Mouse (Mus musculus) midbrain, postnatal 0 days (tissue): ENCODE data around the gene Gprc5b. TPM values are rescaled to one million over a fixed set of nuclear protein-coding genes. Genes with fewer than 3 reads are reported as not detected.

ENCODE experiments used
- ATAC-seq: fragments of 200-750 bp; cut with Nextera tagmentation; 2 replicates; pipeline ENCODE4 v1.8.0; 2017; ENCODE audit warnings: moderate number of reproducible peaks, mild to moderate bottlenecking, moderate TSS enrichment, moderate library complexity; ENCODE audit not compliant: low FRiP score
- DNase-seq: peaks from one replicate; pipeline ENCODE4 v3.0.0-alpha.2; 2015; ENCODE audit warnings: low spot score
- H3K27ac ChIP-seq: fragments of 300-500 bp; sonication (generic); 2 replicates; pipeline ENCODE4 v1.5.1; 2014; ENCODE audit warnings: low read depth, mild to moderate bottlenecking, low read length, mixed read lengths
- H3K27me3 ChIP-seq: fragments of 300-500 bp; sonication (generic); 2 replicates; pipeline ENCODE4 v1.6.1; 2014; ENCODE audit warnings: low read length, control low read depth, mixed read lengths; ENCODE audit not compliant: insufficient read depth
- H3K36me3 ChIP-seq: fragments of 300-500 bp; sonication (generic); 2 replicates; pipeline ENCODE4 v1.6.1; 2014; ENCODE audit warnings: low read length, control low read depth, mixed read lengths; ENCODE audit not compliant: insufficient read depth
- H3K4me1 ChIP-seq: fragments of 300-500 bp; sonication (generic); 2 replicates; pipeline ENCODE4 v1.6.1; 2014; ENCODE audit warnings: mild to moderate bottlenecking, control low read depth, antibody characterized with exemption, low read length, mixed read lengths; ENCODE audit not compliant: insufficient read depth
- H3K4me2 ChIP-seq: fragments of 300-500 bp; sonication (generic); 2 replicates; pipeline ENCODE4 v1.6.1; 2014; ENCODE audit warnings: low read depth, mild to moderate bottlenecking, low read length, mixed read lengths; ENCODE audit not compliant: poor library complexity, severe bottlenecking
- H3K4me3 ChIP-seq: fragments of 300-500 bp; sonication (generic); 2 replicates; pipeline ENCODE4 v1.5.1; 2014; ENCODE audit warnings: low read depth, mild to moderate bottlenecking, low read length, moderate library complexity
- H3K9ac ChIP-seq: fragments of 300-500 bp; sonication (generic); replicated peaks from 2 replicates; pipeline ENCODE4 v1.6.1; 2014; ENCODE audit warnings: mild to moderate bottlenecking, low read length, moderate library complexity, mixed read lengths; ENCODE audit not compliant: poor library complexity, severe bottlenecking
- H3K9me3 ChIP-seq: fragments of 300-500 bp; sonication (generic); 2 replicates; pipeline ENCODE4 v1.6.1; 2016; ENCODE audit warnings: low read length, control low read depth
- CTCF ChIP-seq: IDR thresholded peaks from 2 replicates; pipeline ENCODE4 v1.5.1; 2016; ENCODE audit warnings: antibody characterized with exemption, mild to moderate bottlenecking
- WGBS: fragments of 180-500 bp; shearing (Covaris S2); extraction: QIAGEN DNeasy Blood & Tissue Kit; methylation state at CpG from one replicate; pipeline ENCODE4 v1.1.7; 2014; 5-methylcytosine and 5-hydroxymethylcytosine counted together
- polyA plus RNA-seq: library from polyadenylated mRNA; unstranded; fragments of >200 nt; fragmentation: Nextera tagmentation; extraction: Ambion mirVana; gene quantifications from 2 replicates; pipeline ENCODE4 v1.2.1, GENCODE M21; 2015
- total RNA-seq: library from RNA; depleted of rRNA; stranded (reverse); fragments of >200 nt; gene quantifications from 2 replicates; pipeline ENCODE4 v1.2.3, GENCODE M21; 2014

Gprc5b gene
- total and polyA plus RNA-seq, 2 experiments from 2014 or later = 6.6 to 30.1 TPM

DNA sequence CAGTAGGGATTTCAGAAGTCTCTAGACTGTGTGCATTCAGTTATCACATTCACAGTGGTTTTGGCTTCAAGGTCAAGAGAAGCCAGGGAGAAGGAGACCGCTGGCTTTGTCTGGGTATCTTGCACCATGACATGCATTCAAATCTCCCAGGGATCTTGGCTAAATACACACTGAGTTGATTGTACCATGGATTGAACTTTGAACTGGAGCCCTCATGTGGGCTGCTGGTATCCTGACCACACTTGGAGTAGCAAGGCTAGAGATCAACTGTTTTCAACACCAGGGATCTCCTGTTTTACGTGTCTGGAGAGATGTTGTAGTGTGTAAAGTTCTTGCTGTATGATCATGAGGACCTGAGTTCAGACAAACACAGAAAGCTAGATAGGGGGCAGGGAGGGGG is 4.8 kb upstream of the Gprc5b start:
- no peak overlapping the region for H3K9ac ChIP-seq
- H3K4me1 ChIP-seq = no peaks in the 10 kb centered on the region; the same call in 1 of the 2 replicates
- no peak for ATAC-seq
- H3K9me3 ChIP-seq = no peaks in the 10 kb centered on the region
- H3K4me2 ChIP-seq = no peak overlapping the region
- no peaks in the 10 kb centered on the region for H3K27me3 ChIP-seq
- H3K4me3 ChIP-seq = no peak overlapping the region
- 84% methylated on average over 2 of the region's 2 CpGs for WGBS
- no peaks in the 10 kb centered on the region for H3K36me3 ChIP-seq
- H3K27ac ChIP-seq = no peak overlapping the region
- no peak for TF ChIP-seq CTCF
- no peak for DNase-seq

DNA sequence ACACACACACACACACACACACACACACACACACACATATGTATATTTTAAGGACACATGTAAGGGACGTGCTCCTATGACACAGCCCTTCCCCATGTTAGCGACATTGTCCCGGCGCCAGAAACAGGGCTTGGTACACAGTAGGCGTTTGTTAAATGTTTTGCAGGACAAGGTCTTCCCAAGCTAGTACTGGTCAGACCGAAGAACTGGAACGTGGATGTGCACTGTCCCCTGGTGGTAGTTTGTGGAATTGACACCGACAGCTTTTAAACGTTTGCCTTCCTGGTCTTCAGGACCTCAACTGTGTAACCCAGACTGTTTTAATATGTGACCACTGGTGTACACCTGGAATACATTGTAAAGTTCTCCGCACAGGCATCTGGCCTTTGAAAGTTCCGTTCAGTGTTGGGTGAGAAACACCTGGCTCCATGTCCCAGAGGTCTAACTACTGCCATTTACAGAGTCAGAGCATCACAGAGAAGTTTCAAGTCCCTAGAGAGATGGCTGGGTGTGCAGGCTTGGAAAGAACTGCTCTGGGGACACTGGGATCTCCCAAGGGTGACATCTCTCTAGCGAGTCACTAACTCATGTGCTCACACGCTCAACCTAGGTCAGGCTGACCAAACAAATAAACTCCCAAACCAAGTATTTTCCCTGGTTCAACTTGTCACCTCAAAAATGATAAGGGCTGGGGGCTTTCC is 1.3 kb upstream of the Gprc5b start:
- no peaks in the 10 kb centered on the region for H3K36me3 ChIP-seq
- DNase-seq (peak; percentile 90), ATAC-seq (peak; percentile 62; the same call in 1 of the 2 replicates)
- no peak overlapping the region for H3K27ac ChIP-seq
- H3K4me2 ChIP-seq = peak overlapping the region; percentile 94
- 12% methylated on average over 13 of the region's 13 CpGs for WGBS
- peak; percentile 100 for TF ChIP-seq CTCF
- peaks cover 14% of the 10 kb centered on the region; the same call in 1 of the 2 replicates for H3K4me1 ChIP-seq
- no peaks in the 10 kb centered on the region for H3K9me3 ChIP-seq
- no peak overlapping the region for H3K4me3 ChIP-seq
- no peaks in the 10 kb centered on the region for H3K27me3 ChIP-seq
- no peak overlapping the region for H3K9ac ChIP-seq

DNA sequence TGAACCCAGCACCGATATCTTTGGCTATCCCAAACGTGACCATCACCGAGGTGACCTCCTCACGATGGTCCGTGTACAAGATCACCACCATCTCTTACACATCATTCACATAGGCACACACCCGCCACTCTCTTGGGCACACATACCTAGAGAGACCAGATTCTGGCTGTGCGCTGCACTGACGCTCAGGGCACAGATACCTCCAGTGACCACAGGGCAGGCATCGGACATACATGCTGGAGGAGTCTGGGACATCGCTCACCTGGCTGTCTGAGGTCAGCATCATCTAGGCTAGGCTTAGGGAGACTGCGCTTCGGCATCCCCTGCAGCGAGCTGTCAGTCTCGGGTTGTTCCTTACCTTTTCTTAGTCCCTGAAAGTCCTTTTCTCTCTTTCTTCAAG is 660 bp upstream of the Gprc5b start:
- ATAC-seq (peak; percentile 8; the same call in 1 of the 2 replicates), DNase-seq (no peak)
- Histone ChIP-seq H3K4me2 (peak overlapping the region; percentile 94), H3K27ac (no peak overlapping the region), H3K36me3 (no peaks in the 10 kb centered on the region), H3K9ac (no peak overlapping the region), H3K27me3 (no peaks in the 10 kb centered on the region), H3K9me3 (no peaks in the 10 kb centered on the region), H3K4me3 (peak overlapping the region; percentile 58; the same call in 1 of the 2 replicates), H3K4me1 (peaks cover 14% of the 10 kb centered on the region; the same call in 1 of the 2 replicates)
- 6% methylated on average over 14 of the region's 14 CpGs for WGBS
- no peak for TF ChIP-seq CTCF

DNA sequence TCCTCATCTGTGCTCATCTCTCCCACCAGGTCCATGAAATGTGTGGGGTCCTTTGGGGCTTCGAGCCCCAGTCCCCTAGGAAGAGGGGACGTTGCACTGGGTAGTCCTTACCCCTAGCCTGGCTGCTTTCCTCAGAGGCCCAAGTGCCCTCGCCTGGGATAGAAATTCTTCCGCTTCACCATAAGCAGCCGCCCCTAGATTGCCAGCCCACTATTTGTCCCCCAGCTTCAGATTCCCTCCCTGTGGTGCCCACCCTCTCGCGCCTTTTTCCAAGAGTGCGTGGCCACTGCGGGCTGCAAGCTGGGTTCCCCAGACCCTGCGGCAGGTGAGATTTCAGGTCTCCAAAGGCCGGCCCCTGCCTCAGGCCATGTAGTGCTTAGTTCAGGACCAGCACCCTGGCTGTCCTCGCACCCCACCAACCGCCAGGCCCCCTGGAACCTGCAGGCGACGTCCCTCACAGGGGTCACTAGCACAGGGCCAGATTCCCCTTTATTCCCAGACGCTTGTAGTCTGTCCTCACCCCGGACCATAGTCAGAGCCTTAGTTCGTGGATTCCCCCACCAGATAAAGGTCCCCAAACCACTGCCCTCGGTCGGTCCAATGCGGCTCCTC is 674 bp downstream of the Gprc5b start:
- H3K4me1 ChIP-seq = peaks cover 14% of the 10 kb centered on the region; the same call in 1 of the 2 replicates

DNA sequence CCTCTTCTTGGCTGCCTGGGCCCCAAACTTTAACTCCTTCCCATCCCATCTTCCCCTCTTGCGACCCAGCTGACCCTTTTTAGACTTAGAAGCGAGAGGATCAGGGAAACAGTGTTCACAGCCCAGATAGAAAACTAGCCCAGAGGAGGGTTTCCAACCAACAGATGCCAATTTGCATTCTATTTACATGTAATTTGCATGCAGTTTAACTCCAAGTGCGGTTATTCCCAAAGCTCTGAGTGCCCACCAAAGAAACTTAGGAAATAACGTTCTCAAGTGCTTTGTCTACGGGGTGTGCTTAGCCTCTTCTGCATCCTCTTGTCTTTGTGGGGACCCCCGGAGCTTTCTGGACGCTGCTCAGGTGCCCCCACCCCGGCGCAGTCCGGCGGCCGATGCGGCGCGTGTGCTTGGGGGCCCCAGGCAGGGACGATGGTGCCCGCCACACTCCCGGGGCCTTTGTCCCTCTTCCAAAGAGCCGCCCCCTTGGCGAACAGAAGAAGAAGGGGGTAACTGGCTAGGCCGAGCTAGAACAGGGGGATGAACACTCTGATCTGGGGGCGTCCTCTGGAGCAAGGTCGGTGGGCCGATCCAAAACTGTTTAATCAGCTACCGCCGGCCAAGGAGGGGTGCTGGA is 1.3 kb downstream of the Gprc5b start:
- H3K9me3 ChIP-seq = no peaks in the 10 kb centered on the region
- WGBS = 3% methylated on average over 26 of the region's 26 CpGs
- no peak for TF ChIP-seq CTCF
- no peak for ATAC-seq
- peak; percentile 46 for DNase-seq
- H3K36me3 ChIP-seq = no peaks in the 10 kb centered on the region
- peak overlapping the region; percentile 58 for H3K4me3 ChIP-seq
- H3K4me1 ChIP-seq = peaks cover 14% of the 10 kb centered on the region; the same call in 1 of the 2 replicates
- peak overlapping the region; percentile 64 for H3K9ac ChIP-seq
- no peaks in the 10 kb centered on the region for H3K27me3 ChIP-seq
- H3K4me2 ChIP-seq = peak overlapping the region; percentile 94
- peak overlapping the region; percentile 20 for H3K27ac ChIP-seq

More for the DNA sequence above, 674 bp downstream of the Gprc5b start:
- peak overlapping the region; percentile 3; the same call in 1 of the 2 replicates for H3K27ac ChIP-seq
- no peaks in the 10 kb centered on the region for H3K27me3 ChIP-seq
- DNase-seq (no peak), ATAC-seq (peak; percentile 8)
- TF ChIP-seq CTCF = no peak
- peak overlapping the region; percentile 64 for H3K9ac ChIP-seq
- WGBS = 1% methylated on average over 21 of the region's 21 CpGs
- peak overlapping the region; percentile 58 for H3K4me3 ChIP-seq
- H3K4me2 ChIP-seq = peak overlapping the region; percentile 94
- no peaks in the 10 kb centered on the region for H3K36me3 ChIP-seq
- no peaks in the 10 kb centered on the region for H3K9me3 ChIP-seq
